Mouse (Mus musculus): Measurements from ENCODE around the gene Tmem119. TPM values are rescaled to one million over a fixed set of nuclear protein-coding genes. Genes with fewer than 3 reads are reported as not detected.
"Not testable (repeated sequence)": the region's sequence is repeated elsewhere in the genome, so short reads cannot be mapped to it uniquely, and the experiment has no call there.

Tmem119 gene
- polyA plus RNA-seq, 1 experiment from 2014 or later = 242 TPM

DNA sequence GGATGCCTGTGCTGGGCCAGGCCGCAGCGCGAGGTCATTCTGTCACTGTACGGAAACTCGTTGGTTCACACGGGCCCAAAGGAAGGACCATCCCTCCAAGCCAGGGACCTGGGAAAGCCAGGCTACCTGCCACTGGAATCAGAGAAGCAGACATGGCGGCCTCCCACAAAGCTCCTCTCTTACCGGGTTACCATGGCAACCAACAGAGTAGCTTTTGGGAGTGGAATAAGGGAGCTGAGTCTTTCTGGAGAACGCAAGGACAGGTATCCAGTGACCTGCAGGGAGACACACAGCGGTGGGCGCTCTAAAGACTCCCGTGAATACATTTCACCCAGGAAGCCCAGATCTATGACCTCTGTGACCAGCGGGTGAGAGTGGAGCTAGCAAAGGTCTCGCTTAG lies 18.3 kb upstream of the Tmem119 start:
- H3K36me3 ChIP-seq = no peaks in the 10 kb centered on the region
- H3K4me2 ChIP-seq = no peak overlapping the region
- WGBS = 73% methylated on average over 14 of the region's 14 CpGs

DNA sequence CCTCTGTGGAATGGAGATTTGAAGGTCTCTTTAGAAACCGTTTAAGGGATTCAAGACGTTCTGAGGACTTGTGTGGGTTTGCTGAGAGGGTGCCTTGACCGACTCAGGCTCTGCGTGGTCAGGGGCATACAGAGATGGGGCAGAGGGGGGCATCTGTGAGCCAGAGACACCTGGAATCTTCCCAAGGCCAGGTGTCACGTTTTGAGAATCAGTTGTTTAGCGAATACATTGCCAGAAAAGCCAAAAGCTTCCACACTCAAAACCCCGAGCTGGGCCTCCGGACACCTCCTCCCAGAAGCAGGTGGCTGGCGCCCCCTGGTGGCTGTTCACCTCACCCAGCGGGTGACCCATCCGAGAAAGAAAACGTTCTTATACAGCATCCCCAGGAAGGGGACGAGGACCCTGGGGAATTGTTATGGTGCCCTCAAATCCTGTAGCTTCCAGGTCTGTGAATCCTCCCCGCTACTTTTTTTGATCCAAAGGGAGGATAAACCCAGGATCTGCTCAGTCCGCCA lies 15.4 kb upstream of the Tmem119 start:
- Histone ChIP-seq H3K9ac (replicated peaks) (0 out of 2 replicates have a peak overlapping the region, but pooled peaks have one; percentile 27), H3K27ac (peak overlapping the region; percentile 29; the same call in 1 of the 2 replicates), H3K9me3 (peaks cover 8% of the 10 kb centered on the region; the same call in 1 of the 2 replicates), H3K4me3 (replicated peaks) (no peak overlapping the region), H3K4me1 (replicated peaks) (peaks cover 15% of the 10 kb centered on the region), H3K27me3 (no peaks in the 10 kb centered on the region; the same call in 1 of the 2 replicates), H3K36me3 (no peaks in the 10 kb centered on the region), H3K4me2 (peak overlapping the region; percentile 35)
- WGBS = 11% methylated on average over 15 of the region's 15 CpGs
- ATAC-seq (ENCODE audit: insufficient number of reproducible peaks, insufficient read depth, low FRiP score, low TSS enrichment, low read depth) = no peak

More for the DNA sequence above, 18.3 kb upstream of the Tmem119 start:
- Histone ChIP-seq H3K4me3 (replicated peaks) (no peak overlapping the region), H3K27ac (no peak overlapping the region), H3K9ac (replicated peaks) (no peak overlapping the region), H3K27me3 (no peaks in the 10 kb centered on the region; the same call in 1 of the 2 replicates), H3K4me1 (replicated peaks) (peaks cover 15% of the 10 kb centered on the region), H3K9me3 (no peaks in the 10 kb centered on the region)
- no peak for ATAC-seq (ENCODE audit: insufficient number of reproducible peaks, insufficient read depth, low FRiP score, low TSS enrichment, low read depth)

DNA sequence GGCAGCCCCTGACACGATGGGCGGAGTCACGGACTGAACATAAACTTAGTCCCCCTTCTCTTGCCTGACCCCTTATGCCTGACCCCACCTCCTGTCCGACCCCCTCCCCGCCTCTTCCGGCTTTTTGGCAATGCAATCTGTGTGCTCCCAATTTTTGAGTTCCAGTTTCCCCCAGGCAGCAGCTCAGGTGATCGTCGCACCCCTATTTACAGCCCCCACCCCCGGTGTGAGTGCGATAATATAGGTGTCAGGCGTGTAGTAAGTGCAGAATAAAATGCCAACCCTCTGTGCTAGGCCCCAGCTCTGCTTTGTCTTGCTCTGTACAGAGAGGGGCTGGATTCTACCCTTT lies 14.7 kb upstream of the Tmem119 start:
- no peak overlapping the region for H3K4me3 ChIP-seq (replicated peaks)
- H3K27me3 ChIP-seq = no peaks in the 10 kb centered on the region; the same call in 1 of the 2 replicates
- no peaks in the 10 kb centered on the region for H3K36me3 ChIP-seq
- 45% methylated on average over 11 of the region's 11 CpGs for WGBS
- no peak for ATAC-seq (ENCODE audit: insufficient number of reproducible peaks, insufficient read depth, low FRiP score, low TSS enrichment, low read depth)
- no peak overlapping the region for H3K4me2 ChIP-seq
- peaks cover 8% of the 10 kb centered on the region; the same call in 1 of the 2 replicates for H3K9me3 ChIP-seq
- no peak overlapping the region for H3K27ac ChIP-seq
- peaks cover 15% of the 10 kb centered on the region for H3K4me1 ChIP-seq (replicated peaks)
- no peak overlapping the region for H3K9ac ChIP-seq (replicated peaks)

DNA sequence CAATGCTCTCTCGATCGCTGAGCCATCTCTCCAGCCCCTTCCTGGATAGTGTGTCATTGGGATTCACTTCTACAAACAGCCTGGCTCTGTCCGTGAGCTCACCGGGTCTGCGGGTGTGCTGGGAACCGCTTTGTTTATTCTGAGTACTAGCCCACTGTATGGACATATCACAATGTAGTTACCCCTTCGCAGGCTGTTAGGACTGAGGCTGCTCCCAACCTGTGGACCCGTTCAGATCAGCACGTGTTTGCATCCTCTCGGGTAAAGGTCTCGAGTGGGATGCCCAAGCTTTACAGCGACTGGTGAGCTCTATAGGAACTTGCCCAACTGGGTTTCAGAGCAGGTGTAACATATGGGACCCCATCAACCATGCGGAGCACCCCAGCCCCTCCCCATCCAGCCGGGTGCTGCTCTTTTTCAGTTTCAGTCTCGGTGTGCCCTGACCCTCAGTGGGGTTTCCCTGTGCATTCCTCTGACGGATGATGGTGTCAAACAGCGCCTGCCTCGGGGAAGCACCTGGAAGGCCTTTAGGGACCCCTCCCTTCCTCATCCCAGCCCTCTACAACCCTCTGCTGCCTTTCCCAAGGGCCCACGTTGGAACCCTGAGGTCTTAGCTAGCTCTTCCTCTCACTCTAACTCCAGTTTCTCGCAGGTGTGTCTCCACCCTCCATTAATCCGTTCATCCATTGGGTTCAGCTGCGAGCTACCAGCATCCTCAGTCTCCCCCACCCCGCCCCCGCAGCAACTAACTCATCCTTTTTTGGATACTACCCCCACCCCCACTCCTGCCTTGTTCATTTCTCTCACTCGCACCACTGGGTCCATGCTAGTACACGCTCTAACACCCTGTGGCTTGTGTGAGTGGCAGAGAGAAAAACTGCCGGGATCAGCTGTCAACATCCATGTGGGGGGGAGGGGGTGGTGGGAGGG lies 14.1 kb upstream of the Tmem119 start:
- H3K9me3 ChIP-seq = peaks cover 8% of the 10 kb centered on the region; the same call in 1 of the 2 replicates
- no peak for ATAC-seq (ENCODE audit: insufficient number of reproducible peaks, insufficient read depth, low FRiP score, low TSS enrichment, low read depth)

DNA sequence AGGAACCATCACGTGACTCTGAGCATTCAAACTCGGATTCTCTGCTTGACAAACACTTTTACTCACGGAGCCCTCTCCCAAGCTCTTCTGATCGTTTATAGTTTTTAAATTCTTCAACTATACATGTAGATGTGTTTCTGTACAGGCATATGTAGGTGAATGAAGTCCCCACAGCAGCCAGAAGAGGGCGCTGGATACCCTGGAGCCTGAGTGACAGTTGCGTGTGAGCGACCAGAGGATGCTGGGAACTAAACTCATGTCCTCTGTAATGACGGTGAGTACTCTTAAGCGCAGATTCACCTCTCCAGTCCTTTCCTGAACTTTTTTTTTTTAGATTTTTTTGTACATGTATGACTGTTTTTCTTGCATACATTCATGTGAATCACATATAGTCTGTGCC lies 13.3 kb upstream of the Tmem119 start:
- peaks cover 8% of the 10 kb centered on the region; the same call in 1 of the 2 replicates for H3K9me3 ChIP-seq
- H3K4me3 ChIP-seq (replicated peaks) = no peak overlapping the region
- no peak overlapping the region for H3K4me2 ChIP-seq
- no peak overlapping the region for H3K27ac ChIP-seq
- WGBS = 22% methylated on average over 9 of the region's 9 CpGs
- H3K4me1 ChIP-seq (replicated peaks) = peaks cover 19% of the 10 kb centered on the region
- H3K36me3 ChIP-seq = no peaks in the 10 kb centered on the region
- ATAC-seq (ENCODE audit: insufficient number of reproducible peaks, insufficient read depth, low FRiP score, low TSS enrichment, low read depth) = no peak
- no peaks in the 10 kb centered on the region for H3K27me3 ChIP-seq
- no peak overlapping the region for H3K9ac ChIP-seq (replicated peaks)

More for the DNA sequence above, 14.1 kb upstream of the Tmem119 start:
- H3K4me1 ChIP-seq (replicated peaks) = peaks cover 15% of the 10 kb centered on the region
- no peaks in the 10 kb centered on the region for H3K36me3 ChIP-seq
- 33% methylated on average over 27 of the region's 27 CpGs for whole genome bisulfite sequencing
- no peaks in the 10 kb centered on the region; the same call in 1 of the 2 replicates for H3K27me3 ChIP-seq
- H3K4me2 ChIP-seq = no peak overlapping the region
- H3K9ac ChIP-seq (replicated peaks) = no peak overlapping the region
- H3K27ac ChIP-seq = no peak overlapping the region
- H3K4me3 ChIP-seq (replicated peaks) = no peak overlapping the region

DNA sequence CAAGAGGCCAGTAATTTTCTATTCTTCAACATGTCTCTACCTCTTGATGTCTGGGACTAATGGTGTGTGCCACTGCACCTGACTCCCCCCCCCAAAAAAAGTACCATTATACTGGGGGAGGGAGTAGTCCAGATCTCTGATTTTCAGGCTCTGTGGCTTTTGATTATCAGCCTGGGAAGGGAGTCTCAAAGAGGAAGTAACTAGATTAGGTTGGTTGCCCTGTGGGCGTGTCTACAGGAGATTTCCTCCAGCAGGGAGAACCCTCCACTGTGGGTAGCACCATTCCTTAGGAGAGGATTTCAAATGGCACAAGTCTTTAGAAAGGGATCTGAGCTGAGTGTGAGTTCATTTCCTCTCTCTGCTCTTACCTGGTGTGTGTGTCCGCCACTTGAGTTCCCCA lies 12.3 kb upstream of the Tmem119 start:
- Histone ChIP-seq H3K4me2 (no peak overlapping the region), H3K9ac (replicated peaks) (no peak overlapping the region), H3K4me1 (replicated peaks) (peaks cover 29% of the 10 kb centered on the region), H3K27ac (no peak overlapping the region), H3K36me3 (no peaks in the 10 kb centered on the region), H3K27me3 (no peaks in the 10 kb centered on the region), H3K9me3 (peaks cover 8% of the 10 kb centered on the region; the same call in 1 of the 2 replicates), H3K4me3 (replicated peaks) (no peak overlapping the region)
- no peak for ATAC-seq (ENCODE audit: insufficient number of reproducible peaks, insufficient read depth, low FRiP score, low TSS enrichment, low read depth)
- 96% methylated on average over 2 of the region's 2 CpGs for WGBS

DNA sequence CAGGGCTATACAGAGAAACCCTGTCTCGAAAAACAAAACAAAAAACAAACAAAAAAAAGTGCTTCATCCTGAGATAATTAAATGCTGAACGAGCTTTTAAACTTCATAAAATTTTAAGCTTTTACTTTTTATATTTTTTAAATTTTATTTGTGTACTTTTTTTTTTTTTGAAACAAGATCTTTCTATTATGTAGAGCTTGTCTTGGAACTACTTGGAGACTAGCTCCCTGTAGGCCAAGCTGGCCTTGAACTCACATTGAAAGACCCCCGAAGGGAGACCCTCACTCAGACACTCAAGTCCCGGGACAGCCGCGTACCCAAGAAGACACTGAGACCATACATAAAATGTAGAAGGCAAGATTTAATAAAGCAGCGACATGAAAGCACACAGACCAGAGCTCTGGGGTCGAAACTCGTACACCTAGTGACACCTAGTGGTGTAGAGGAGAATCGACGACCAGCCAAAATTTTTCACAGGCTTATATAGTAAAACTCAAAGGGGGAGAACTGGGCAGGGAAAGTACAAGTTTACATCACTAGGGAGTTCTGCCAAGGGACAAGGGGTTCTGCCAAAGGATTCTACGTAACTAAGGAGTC lies 11.6 kb upstream of the Tmem119 start:
- H3K27ac ChIP-seq; H3K4me2 ChIP-seq; ATAC-seq (ENCODE audit: insufficient number of reproducible peaks, insufficient read depth, low FRiP score, low TSS enrichment, low read depth); H3K9me3 ChIP-seq; H3K36me3 ChIP-seq; H3K27me3 ChIP-seq; H3K9ac ChIP-seq (replicated peaks); H3K4me3 ChIP-seq (replicated peaks): not testable (repeated sequence)
- peaks cover 36% of the 10 kb centered on the region for H3K4me1 ChIP-seq (replicated peaks)
- WGBS = 18% methylated on average over 11 of the region's 12 CpGs

DNA sequence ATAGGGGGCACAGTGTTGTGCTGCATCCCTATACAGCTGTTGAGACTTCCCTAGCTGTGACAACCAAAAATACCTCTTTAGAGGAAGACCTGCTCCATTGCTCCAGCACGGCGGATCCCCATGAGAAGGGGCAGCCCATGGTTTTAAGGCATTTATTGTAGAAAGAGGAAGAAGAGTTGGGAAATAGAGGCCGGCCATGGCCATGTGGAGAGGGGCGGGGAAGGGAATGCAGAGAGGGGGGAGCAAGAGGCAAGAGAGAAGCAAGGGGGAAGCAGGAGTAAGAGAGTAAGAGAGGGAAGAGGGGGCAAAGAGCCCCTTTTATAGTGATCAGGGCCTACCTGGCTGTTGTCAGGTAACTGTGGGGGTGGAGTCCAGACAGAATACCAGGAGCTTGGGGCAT lies 9.8 kb upstream of the Tmem119 start:
- 93% methylated on average over 4 of the region's 4 CpGs for WGBS
- Histone ChIP-seq H3K4me1 (replicated peaks) (peaks cover 39% of the 10 kb centered on the region), H3K9me3 (peaks cover 8% of the 10 kb centered on the region; the same call in 1 of the 2 replicates), H3K4me3 (replicated peaks) (no peak overlapping the region), H3K27ac (no peak overlapping the region), H3K36me3 (no peaks in the 10 kb centered on the region), H3K9ac (replicated peaks) (no peak overlapping the region), H3K27me3 (no peaks in the 10 kb centered on the region), H3K4me2 (no peak overlapping the region)
- no peak for ATAC-seq (ENCODE audit: insufficient number of reproducible peaks, insufficient read depth, low FRiP score, low TSS enrichment, low read depth)

DNA sequence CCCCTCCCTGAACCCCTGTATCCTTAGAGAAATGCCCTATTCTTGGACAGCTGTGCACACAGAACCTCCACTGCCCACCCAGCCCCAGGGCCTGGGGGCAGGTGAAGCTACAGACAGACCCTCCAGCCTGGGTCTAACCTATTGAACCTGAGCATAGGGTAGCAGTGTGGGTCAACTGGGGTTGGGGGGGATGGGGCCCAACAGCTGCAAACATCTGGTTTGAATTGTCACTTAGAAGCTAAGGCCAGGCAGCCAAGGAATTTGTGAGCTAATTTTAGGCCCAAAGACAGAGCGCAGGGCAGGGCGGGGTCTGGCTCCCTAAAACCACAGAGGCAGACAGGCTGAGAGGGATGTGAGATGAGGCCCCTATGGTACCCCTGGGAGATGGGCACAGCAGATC lies 7.9 kb upstream of the Tmem119 start:
- Histone ChIP-seq H3K36me3 (no peaks in the 10 kb centered on the region), H3K4me1 (replicated peaks) (peaks cover 52% of the 10 kb centered on the region), H3K27ac (peak overlapping the region; percentile 86), H3K4me3 (replicated peaks) (no peak overlapping the region), H3K9me3 (peaks cover 8% of the 10 kb centered on the region; the same call in 1 of the 2 replicates), H3K4me2 (peak overlapping the region; percentile 32), H3K9ac (replicated peaks) (no peak overlapping the region; the same call in 1 of the 2 replicates), H3K27me3 (no peaks in the 10 kb centered on the region)
- peak; percentile 58; the same call in 1 of the 2 replicates for ATAC-seq (ENCODE audit: insufficient number of reproducible peaks, insufficient read depth, low FRiP score, low TSS enrichment, low read depth)
- 0% methylated on average over 2 of the region's 2 CpGs for WGBS

DNA sequence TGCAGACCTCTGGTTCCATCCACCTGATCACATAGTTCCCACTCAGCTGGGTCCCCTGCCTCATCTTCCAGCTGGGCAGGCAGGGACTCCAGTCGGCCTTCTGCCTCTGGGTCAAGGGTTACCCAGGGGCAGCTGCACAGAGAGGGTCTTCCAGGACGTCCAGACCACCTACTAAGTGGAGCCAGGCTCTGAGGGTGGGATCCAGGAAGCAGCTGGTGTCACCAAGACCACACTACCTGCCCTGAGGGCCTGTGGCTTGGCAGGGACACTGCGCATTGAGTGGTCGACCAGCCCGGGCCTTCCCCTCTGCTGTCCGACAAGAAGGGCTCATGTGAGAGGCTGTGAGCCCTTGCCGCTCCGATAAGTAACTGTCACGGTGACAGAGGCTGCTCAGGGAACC lies 7.4 kb upstream of the Tmem119 start:
- WGBS = 27% methylated on average over 9 of the region's 9 CpGs
- peak overlapping the region; percentile 86 for H3K27ac ChIP-seq
- ATAC-seq (ENCODE audit: insufficient number of reproducible peaks, insufficient read depth, low FRiP score, low TSS enrichment, low read depth) = no peak
- H3K9ac ChIP-seq (replicated peaks) = no peak overlapping the region
- H3K27me3 ChIP-seq = no peaks in the 10 kb centered on the region
- H3K4me2 ChIP-seq = peak overlapping the region; percentile 32
- H3K4me1 ChIP-seq (replicated peaks) = peaks cover 54% of the 10 kb centered on the region
- H3K36me3 ChIP-seq = no peaks in the 10 kb centered on the region
- H3K4me3 ChIP-seq (replicated peaks) = no peak overlapping the region
- peaks cover 8% of the 10 kb centered on the region; the same call in 1 of the 2 replicates for H3K9me3 ChIP-seq

DNA sequence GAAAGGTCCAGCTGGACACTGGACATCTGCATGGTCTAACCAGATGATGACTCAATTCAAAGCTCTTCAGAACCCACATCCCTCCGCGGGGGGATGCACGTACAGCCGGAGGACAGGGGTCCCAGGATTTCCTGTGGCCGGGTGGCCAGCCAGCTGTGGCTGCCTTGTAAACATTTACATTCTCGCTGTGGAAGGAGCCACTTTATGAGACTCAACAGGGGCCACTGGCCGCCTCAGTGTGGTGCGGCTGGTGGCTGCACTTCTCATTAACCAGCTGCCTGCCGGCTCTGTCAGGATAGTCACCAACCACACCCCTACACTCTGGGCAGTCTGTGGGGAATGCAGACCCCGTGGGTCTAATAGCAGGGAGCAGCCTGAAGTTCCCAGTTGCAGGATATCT lies 6.1 kb upstream of the Tmem119 start:
- WGBS = 14% methylated on average over 10 of the region's 10 CpGs
- H3K4me3 ChIP-seq (replicated peaks) = no peak overlapping the region
- ATAC-seq (ENCODE audit: insufficient number of reproducible peaks, insufficient read depth, low FRiP score, low TSS enrichment, low read depth) = no peak
- H3K4me2 ChIP-seq = peak overlapping the region; percentile 24
- peak overlapping the region; percentile 86 for H3K27ac ChIP-seq
- no peaks in the 10 kb centered on the region for H3K36me3 ChIP-seq
- H3K27me3 ChIP-seq = no peaks in the 10 kb centered on the region
- H3K9ac ChIP-seq (replicated peaks) = no peak overlapping the region
- peaks cover 59% of the 10 kb centered on the region for H3K4me1 ChIP-seq (replicated peaks)
- H3K9me3 ChIP-seq = peaks cover 5% of the 10 kb centered on the region; the same call in 1 of the 2 replicates
